Mouse (Mus musculus) spleen, postnatal 36 days (tissue): ENCODE data around the gene Strc.
A peak's percentile ranks its signal among the peaks of the same experiment; 100 is the strongest.

Source experiments
- DNase-seq, 2 experiments: peaks; one replicate each; pipeline ENCODE4 v3.0.0; 2022; ENCODE audit warnings: low spot score in 2 of 2, mixed read lengths in 1 of 2

The Strc gene

GRCm38 (mm10) chr2:121354820-121355592 is 32.0 kb downstream of the Strc start, which contains the start of gene Ppip5k1:
Gene Ppip5k1 (minus strand): TSS chr2:121355396.
- DNase-seq: peak; percentile 95 to 96

GRCm38 (mm10) chr2:121354378-121354777 is 32.6 kb downstream of the Strc start:
- DNase-seq: no peak

- DNase-seq: no peak
These were observed 33.8 kb downstream of the Strc start for GRCm38 (mm10) chr2:121353156-121353555.

- DNase-seq: no peak
These were observed 47.9 kb downstream of the Strc start for GRCm38 (mm10) chr2:121339057-121339456.

GRCm38 (mm10) chr2:121329492-121329891 is 57.5 kb downstream of the Strc start:
- DNase-seq: no peak

- DNase-seq: no peak
These were observed 63.1 kb downstream of the Strc start for GRCm38 (mm10) chr2:121323693-121324470.

- DNase-seq: no peak
These were observed 63.9 kb downstream of the Strc start for GRCm38 (mm10) chr2:121323041-121323440.

- no peak for DNase-seq
These were observed 70.7 kb downstream of the Strc start for GRCm38 (mm10) chr2:121316278-121316677.
